Mouse (Mus musculus) hindbrain, embryonic 11.5 days (tissue): Measurements from ENCODE around the gene Asb16. TPM values are rescaled to one million over a fixed set of nuclear protein-coding genes. Genes with fewer than 3 reads are reported as not detected.

Experiments
- ATAC-seq: fragments of 200-750 bp; cut with Nextera tagmentation; 2 replicates; pipeline ENCODE4 v1.8.0; 2017; ENCODE audit warnings: mild to moderate bottlenecking, moderate TSS enrichment, moderate library complexity; ENCODE audit not compliant: low FRiP score
- DNase-seq: peaks from one replicate; pipeline ENCODE4 v3.0.0-alpha.2; 2015; ENCODE audit warnings: low spot score
- H3K27ac ChIP-seq: fragments of 300-500 bp; sonication (generic); 2 replicates; pipeline ENCODE4 v1.5.1; 2014; ENCODE audit warnings: mild to moderate bottlenecking, low read depth, low read length
- H3K27me3 ChIP-seq: fragments of 300-500 bp; sonication (generic); 2 replicates; pipeline ENCODE4 v1.6.1; 2014; ENCODE audit warnings: mild to moderate bottlenecking, low read length, moderate library complexity, mixed read lengths; ENCODE audit not compliant: control insufficient read depth, insufficient read depth
- H3K36me3 ChIP-seq: fragments of 300-500 bp; sonication (generic); 2 replicates; pipeline ENCODE4 v1.6.1; 2014; ENCODE audit warnings: mild to moderate bottlenecking, low read length, moderate library complexity, mixed read lengths; ENCODE audit not compliant: control insufficient read depth, insufficient read depth
- H3K4me1 ChIP-seq: fragments of 300-500 bp; sonication (generic); replicated peaks from 2 replicates; pipeline ENCODE4 v1.6.1; 2014; ENCODE audit warnings: low read length, mixed read lengths; ENCODE audit not compliant: control insufficient read depth, insufficient read depth
- H3K4me2 ChIP-seq: fragments of 300-500 bp; sonication (generic); replicated peaks from 2 replicates; pipeline ENCODE4 v1.6.1; 2014; ENCODE audit warnings: mild to moderate bottlenecking, low read depth, low read length
- H3K4me3 ChIP-seq: fragments of 300-500 bp; sonication (generic); 2 replicates; pipeline ENCODE4 v1.5.1; 2014; ENCODE audit warnings: low read depth, low read length
- H3K9ac ChIP-seq: fragments of 300-500 bp; sonication (generic); 2 replicates; pipeline ENCODE4 v1.6.1; 2014; ENCODE audit warnings: low read depth, low read length
- H3K9me3 ChIP-seq: fragments of 300-500 bp; sonication (generic); 2 replicates; pipeline ENCODE4 v1.6.1; 2016; ENCODE audit warnings: low read length; ENCODE audit not compliant: control insufficient read depth
- WGBS: fragments of 180-500 bp; shearing (Covaris S2); extraction: QIAGEN DNeasy Blood & Tissue Kit; methylation state at CpG from one replicate; pipeline ENCODE4 v1.1.7; 2014; 5-methylcytosine and 5-hydroxymethylcytosine counted together
- polyA plus RNA-seq: library from polyadenylated mRNA; unstranded; fragments of >200 nt; fragmentation: Nextera tagmentation; extraction: Ambion mirVana; gene quantifications from 2 replicates; pipeline ENCODE4 v1.2.1, GENCODE M21; 2014

Asb16 gene
- polyA plus RNA-seq, 1 experiment from 2014 or later = 0.06 TPM

DNA sequence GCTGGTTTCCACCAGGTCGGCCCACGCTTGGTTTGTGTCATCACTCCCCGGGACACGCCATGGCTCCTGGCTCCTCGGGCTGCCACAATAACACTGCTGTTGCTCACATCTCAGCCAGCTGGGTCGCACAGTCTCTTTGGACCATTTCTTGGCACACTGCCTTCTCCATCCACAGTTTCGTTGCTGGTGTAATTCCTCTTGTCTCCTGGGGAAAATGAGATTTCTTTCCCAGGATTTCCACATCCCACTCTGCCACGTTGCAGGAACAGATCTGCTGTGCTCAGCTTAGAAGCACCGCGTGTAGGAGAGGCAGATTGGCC is 52.1 kb downstream of the Asb16 start:
- H3K9ac ChIP-seq = peak overlapping the region; percentile 100
- H3K27ac ChIP-seq = peak overlapping the region; percentile 99
- H3K4me2 ChIP-seq = peak overlapping the region; percentile 90
- no peak for ATAC-seq
- peak overlapping the region; percentile 100 for H3K4me3 ChIP-seq
- 24% methylated on average over 10 of the region's 10 CpGs for WGBS
- H3K9me3 ChIP-seq = no peaks in the 10 kb centered on the region
- no peak for DNase-seq
- H3K4me1 ChIP-seq = no peaks in the 10 kb centered on the region; the same call in 1 of the 2 replicates
- no peaks in the 10 kb centered on the region for H3K27me3 ChIP-seq
- no peaks in the 10 kb centered on the region for H3K36me3 ChIP-seq

- no peak for DNase-seq
- no peaks in the 10 kb centered on the region for H3K36me3 ChIP-seq
- no peak for ATAC-seq
- no peak overlapping the region for H3K27ac ChIP-seq
- no peaks in the 10 kb centered on the region for H3K27me3 ChIP-seq
- no peaks in the 10 kb centered on the region; the same call in 1 of the 2 replicates for H3K4me1 ChIP-seq
- H3K4me3 ChIP-seq = no peak overlapping the region
- H3K4me2 ChIP-seq = no peak overlapping the region
- 79% methylated on average over 6 of the region's 6 CpGs for WGBS
- no peaks in the 10 kb centered on the region for H3K9me3 ChIP-seq
- no peak overlapping the region for H3K9ac ChIP-seq
These were observed 53.4 kb downstream of the Asb16 start for GRCm38 (mm10) chr11:102321931-102322330.

GRCm38 (mm10) chr11:102323516-102323915 is 55.0 kb downstream of the Asb16 start:
- Histone ChIP-seq H3K4me1 (no peaks in the 10 kb centered on the region; the same call in 1 of the 2 replicates), H3K27ac (no peak overlapping the region), H3K4me2 (no peak overlapping the region), H3K4me3 (no peak overlapping the region), H3K27me3 (no peaks in the 10 kb centered on the region), H3K36me3 (no peaks in the 10 kb centered on the region), H3K9me3 (no peaks in the 10 kb centered on the region), H3K9ac (no peak overlapping the region)
- ATAC-seq (no peak), DNase-seq (no peak)
- WGBS = 85% methylated on average over 1 of the region's 1 CpGs

DNA sequence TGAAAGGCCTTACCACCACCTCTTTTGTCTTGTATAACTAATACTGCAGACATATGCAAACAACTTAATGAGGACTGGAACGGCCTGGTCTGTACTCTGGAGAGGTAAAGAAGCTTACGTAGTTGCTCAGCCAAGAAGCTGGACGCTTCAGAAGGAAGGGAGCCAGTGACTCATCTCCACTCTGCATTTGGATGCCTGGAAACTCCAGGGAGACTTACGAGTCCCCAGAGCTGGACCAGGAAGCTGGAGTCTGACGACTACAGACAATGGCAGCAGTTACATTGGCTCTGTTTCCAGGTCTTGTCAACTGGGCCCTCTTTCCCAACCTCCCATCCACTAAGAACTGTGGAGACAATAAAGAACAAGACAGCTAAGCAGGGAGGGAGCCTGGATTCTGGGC is 58.7 kb downstream of the Asb16 start:
- Histone ChIP-seq H3K4me1 (no peaks in the 10 kb centered on the region), H3K27ac (no peak overlapping the region), H3K36me3 (no peaks in the 10 kb centered on the region), H3K4me3 (no peak overlapping the region), H3K4me2 (no peak overlapping the region), H3K27me3 (no peaks in the 10 kb centered on the region), H3K9ac (no peak overlapping the region), H3K9me3 (no peaks in the 10 kb centered on the region)
- ATAC-seq = no peak
- no peak for DNase-seq
- WGBS = 70% methylated on average over 5 of the region's 5 CpGs

DNA sequence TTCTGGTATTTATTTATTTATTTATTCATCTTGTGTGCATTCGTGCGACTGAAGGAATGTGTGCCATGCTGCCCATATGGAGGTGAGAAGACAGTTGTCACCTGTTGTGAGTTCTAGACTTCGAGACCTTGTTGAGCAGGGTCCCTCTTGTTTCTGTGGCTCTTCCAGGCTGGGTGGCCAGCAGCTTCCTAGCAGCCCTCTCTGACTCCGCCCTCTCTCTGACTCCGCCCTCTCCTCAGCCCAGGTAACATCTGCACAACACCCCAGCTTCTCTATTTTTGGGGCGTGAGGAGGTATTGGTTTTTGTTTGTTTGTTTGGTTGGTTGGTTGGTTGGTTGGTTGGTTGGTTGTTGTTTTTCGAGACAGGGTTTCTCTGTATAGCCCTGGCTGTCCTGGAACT is 59.3 kb downstream of the Asb16 start:
- DNase-seq (no peak), ATAC-seq (no peak)
- Histone ChIP-seq H3K4me1 (no peaks in the 10 kb centered on the region), H3K27me3 (no peaks in the 10 kb centered on the region), H3K9me3 (no peaks in the 10 kb centered on the region), H3K4me2 (no peak overlapping the region), H3K4me3 (no peak overlapping the region), H3K9ac (no peak overlapping the region), H3K36me3 (no peaks in the 10 kb centered on the region), H3K27ac (no peak overlapping the region)
- 83% methylated on average over 7 of the region's 7 CpGs for WGBS

Other genes starting within 250 kb of the Asb16 start
- 23.3 and 26.5 TPM in 2 replicates for gene Mpp3, start 240.3 kb upstream of the Asb16 start, polyA plus RNA-seq
- gene Cd300lg, start 227.2 kb upstream of the Asb16 start, polyA plus RNA-seq = 0.09 and 0.13 TPM in 2 replicates
- gene Mpp2, start 180.2 kb upstream of the Asb16 start, polyA plus RNA-seq = 9.8 and 11.7 TPM in 2 replicates
- not detected in 2 replicates for gene Ppy, start 167.4 kb upstream of the Asb16 start, polyA plus RNA-seq
- 1.7 and 2.7 TPM in 2 replicates for gene Pyy, start 160.9 kb upstream of the Asb16 start, polyA plus RNA-seq
- 0.14 TPM in 1 of 2 replicates, not detected in the other for gene Nags, start 123.2 kb upstream of the Asb16 start, polyA plus RNA-seq
- gene Tmem101, start 112.3 kb upstream of the Asb16 start, polyA plus RNA-seq = 33.2 and 34.4 TPM in 2 replicates
- 76.0 and 80.1 TPM in 2 replicates for gene Lsm12, start 83.4 kb upstream of the Asb16 start, polyA plus RNA-seq
- 28.8 and 31.9 TPM in 2 replicates for gene G6pc3, start 79.1 kb upstream of the Asb16 start, polyA plus RNA-seq
- gene Hdac5, start 38.6 kb upstream of the Asb16 start, polyA plus RNA-seq = 32.2 and 36.6 TPM in 2 replicates
- 13.2 and 14.0 TPM in 2 replicates for gene BC030867, start 19.9 kb upstream of the Asb16 start, polyA plus RNA-seq
- gene Tmub2, start 16.2 kb downstream of the Asb16 start, polyA plus RNA-seq = 64.0 and 65.2 TPM in 2 replicates
- 17.5 and 22.0 TPM in 2 replicates for gene Atxn7l3, start 27.9 kb downstream of the Asb16 start, polyA plus RNA-seq
- gene Ubtf, start 51.0 kb downstream of the Asb16 start, polyA plus RNA-seq = 82.1 and 83.4 TPM in 2 replicates
- 25.8 and 28.1 TPM in 2 replicates for gene Slc4a1, start 97.5 kb downstream of the Asb16 start, polyA plus RNA-seq
- 43.3 and 47.8 TPM in 2 replicates for gene Rundc3a, start 124.7 kb downstream of the Asb16 start, polyA plus RNA-seq
- 152 and 166 TPM in 2 replicates for gene Slc25a39, start 139.2 kb downstream of the Asb16 start, polyA plus RNA-seq
- 43.3 and 47.2 TPM in 2 replicates for gene Grn, start 161.6 kb downstream of the Asb16 start, polyA plus RNA-seq
- 10.7 and 11.7 TPM in 2 replicates for gene Fam171a2, start 178.9 kb downstream of the Asb16 start, polyA plus RNA-seq
- 3.9 and 5.5 TPM in 2 replicates for gene Itga2b, start 201.4 kb downstream of the Asb16 start, polyA plus RNA-seq